Mouse (Mus musculus) C2C12 (cell line): ENCODE measurements around the gene Spata45.

Source experiments
- CEBPB ChIP-seq: IDR thresholded peaks from one replicate; pipeline ENCODE4 v1.6.1; 2011; ENCODE audit warnings: low read depth, mild to moderate bottlenecking, control low read depth, moderate library complexity
- CTCF ChIP-seq: IDR thresholded peaks from one replicate; pipeline ENCODE4 v1.5.1; 2011; ENCODE audit not compliant: control insufficient read depth, insufficient read depth, insufficient read length
- MAX ChIP-seq: IDR thresholded peaks from one replicate; pipeline ENCODE4 v1.6.1; 2011; ENCODE audit warnings: mild to moderate bottlenecking, control low read depth
- MYOD1 ChIP-seq: IDR thresholded peaks from one replicate; pipeline ENCODE4 v1.6.1; 2011; ENCODE audit warnings: low read depth; ENCODE audit not compliant: control insufficient read depth, insufficient read length
- MYOG ChIP-seq: IDR thresholded peaks from one replicate; pipeline ENCODE4 v1.6.1; 2011; ENCODE audit not compliant: control insufficient read depth, insufficient read length; ENCODE audit errors: extremely low read depth
- USF1 ChIP-seq: IDR thresholded peaks from one replicate; pipeline ENCODE4 v1.6.1; 2011; ENCODE audit warnings: low read depth, mild to moderate bottlenecking, control low read depth, moderate library complexity

GRCm38 (mm10) chr1:191054870-191055532, 18.6 kb downstream of the Spata45 start:
- TF ChIP-seq CTCF: peak; percentile 30
- peak; percentile 39 for TF ChIP-seq MAX
- no peak for TF ChIP-seq USF1
- TF ChIP-seq MYOG: no peak
- TF ChIP-seq MYOD1: peak; percentile 35
- TF ChIP-seq CEBPB: no peak
